In genomic region chr13:44353899-44354298, GRCm38 (mm10) we compare ENCODE assay signal across 8 mouse cellular contexts.
DNase-seq lines count a peak whose midpoint lies in the region; ATAC-seq and TF ChIP-seq lines count a peak whose summit lies in the region.

No protein-coding gene starts in this region.

- ATAC-seq in forebrain, embryonic 16.5 days, result no peak
- ATAC-seq in intestine, postnatal 0 days, result no peak

- H3K4me2 ChIP-seq in forebrain, embryonic 16.5 days (ENCODE audit: low read length), result peak overlapping the region; percentile 3; the same call in 1 of the 2 replicates
- H3K4me2 ChIP-seq in intestine, postnatal 0 days (replicated peaks; ENCODE audit: low read depth), result no peak overlapping the region

- 14% methylated on average over 9 of the region's 9 CpGs for WGBS in forebrain, embryonic 16.5 days
- WGBS in intestine, postnatal 0 days, result 59% methylated on average over 9 of the region's 9 CpGs

- peaks cover 17% of the 10 kb centered on the region; the same call in 1 of the 2 replicates for H3K4me1 ChIP-seq in forebrain, embryonic 16.5 days (replicated peaks; ENCODE audit: control insufficient read depth, insufficient read depth, low read length)
- no peaks in the 10 kb centered on the region for H3K4me1 ChIP-seq in intestine, postnatal 0 days (replicated peaks; ENCODE audit: control insufficient read depth, insufficient read depth, low read length)

- no peak overlapping the region for H3K9ac ChIP-seq in forebrain, embryonic 16.5 days (replicated peaks; ENCODE audit: low read depth, low read length)
- no peak overlapping the region for H3K9ac ChIP-seq in intestine, postnatal 0 days (ENCODE audit: low read depth, low read length)

- no peaks in the 10 kb centered on the region for H3K36me3 ChIP-seq in forebrain, embryonic 16.5 days (ENCODE audit: control insufficient read depth, insufficient read depth)
- H3K36me3 ChIP-seq in intestine, postnatal 0 days (ENCODE audit: control insufficient read depth, insufficient read depth), result no peaks in the 10 kb centered on the region

- DNase-seq in urinary bladder, postnatal 14 days (ENCODE audit: low spot score), result peak; percentile 11
- no peak for DNase-seq in urinary bladder, postnatal 10 days (ENCODE audit: low spot score)
- DNase-seq in kidney, postnatal 14 days, result peak; percentile 57
- DNase-seq in adipocyte (ENCODE audit: low spot score), result no peak
- DNase-seq in right cerebral cortex, postnatal 14 days, result no peak
- DNase-seq in spleen, postnatal 10 days (ENCODE audit: low spot score in 2 of 2), result no peak

- no peak overlapping the region for H3K27ac ChIP-seq in forebrain, embryonic 16.5 days (ENCODE audit: low read length)
- no peak overlapping the region for H3K27ac ChIP-seq in intestine, postnatal 0 days (ENCODE audit: low read depth, low read length)

- 0 out of 2 replicates have a peak, but pooled peaks cover 2% of the 10 kb centered on the region for H3K27me3 ChIP-seq in forebrain, embryonic 16.5 days (replicated peaks; ENCODE audit: control insufficient read depth, insufficient read depth, low read length)
- H3K27me3 ChIP-seq in intestine, postnatal 0 days (replicated peaks; ENCODE audit: control insufficient read depth, insufficient read depth, low read length), result no peaks in the 10 kb centered on the region; the same call in 1 of the 2 replicates

- H3K9me3 ChIP-seq in forebrain, embryonic 16.5 days (ENCODE audit: control insufficient read depth, low read length), result 0 out of 2 replicates have a peak, but pooled peaks cover 2% of the 10 kb centered on the region
- no peaks in the 10 kb centered on the region for H3K9me3 ChIP-seq in intestine, postnatal 0 days (ENCODE audit: control insufficient read depth)

- no peak for TF ChIP-seq CTCF in intestine, postnatal 0 days (IDR thresholded peaks at IDR 0.05; ENCODE audit: low read depth)

- H3K4me3 ChIP-seq in forebrain, embryonic 16.5 days (replicated peaks; ENCODE audit: low read length), result no peak overlapping the region
- no peak overlapping the region for H3K4me3 ChIP-seq in intestine, postnatal 0 days (ENCODE audit: low read depth, low read length)

Comparison
In these comparisons a context has a peak if more than half of its experiments do, and no peak if none do; other contexts are left out.
1. DNase-seq: peak in urinary bladder, postnatal 14 days (single experiment) and kidney, postnatal 14 days (single experiment); none in urinary bladder, postnatal 10 days (single experiment), adipocyte (single experiment), right cerebral cortex, postnatal 14 days (single experiment) and spleen, postnatal 10 days (0 of 2).